Mouse (Mus musculus): ENCODE results near the gene Cib2. TPM values are rescaled to one million over a fixed set of nuclear protein-coding genes. Genes with fewer than 3 reads are reported as not detected.

Gene Cib2
- 1.4 to 3.6 TPM (median 2.5 TPM) in 4 replicates for total RNA-seq (2023; ENCODE audit: inconsistent age)

DNA sequence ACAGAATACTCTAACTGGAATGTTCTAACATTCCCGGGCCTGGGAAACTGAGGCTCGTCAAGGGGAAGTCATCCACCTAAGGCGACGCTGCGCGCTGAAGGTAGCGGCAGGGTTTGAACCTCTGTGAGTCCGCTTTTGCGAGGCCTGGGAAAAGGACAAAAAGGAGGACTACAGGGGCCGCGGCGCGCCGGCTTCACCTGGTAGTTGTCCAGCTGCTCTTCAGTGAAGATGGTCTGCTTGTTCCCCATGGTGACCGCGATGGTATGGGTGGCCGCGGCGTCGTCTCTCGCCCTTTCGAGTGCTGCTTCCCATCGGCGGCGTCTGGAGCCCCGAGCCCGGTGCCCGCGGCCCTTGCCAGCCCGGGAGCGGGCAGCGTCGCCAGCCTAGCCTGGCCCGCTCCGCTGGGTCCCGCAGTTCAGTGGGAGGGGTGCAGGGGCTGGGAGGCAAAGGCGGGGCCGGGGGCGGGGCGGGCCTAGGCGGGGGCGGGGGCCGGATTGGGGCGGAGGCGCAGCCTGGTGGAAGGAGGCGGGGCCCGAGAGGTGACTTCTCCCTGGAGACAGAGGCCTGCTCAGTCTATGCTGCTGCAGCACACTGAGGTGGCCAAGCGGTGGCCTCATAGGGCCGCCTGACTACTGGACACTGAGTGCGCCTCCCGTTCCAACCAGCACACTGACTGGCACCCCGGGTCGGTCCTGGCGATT, at the start of gene Cib2:
Gene Cib2, minus strand, starts transcription at position 448 of the 701 bp plus-strand sequence.

DNA sequence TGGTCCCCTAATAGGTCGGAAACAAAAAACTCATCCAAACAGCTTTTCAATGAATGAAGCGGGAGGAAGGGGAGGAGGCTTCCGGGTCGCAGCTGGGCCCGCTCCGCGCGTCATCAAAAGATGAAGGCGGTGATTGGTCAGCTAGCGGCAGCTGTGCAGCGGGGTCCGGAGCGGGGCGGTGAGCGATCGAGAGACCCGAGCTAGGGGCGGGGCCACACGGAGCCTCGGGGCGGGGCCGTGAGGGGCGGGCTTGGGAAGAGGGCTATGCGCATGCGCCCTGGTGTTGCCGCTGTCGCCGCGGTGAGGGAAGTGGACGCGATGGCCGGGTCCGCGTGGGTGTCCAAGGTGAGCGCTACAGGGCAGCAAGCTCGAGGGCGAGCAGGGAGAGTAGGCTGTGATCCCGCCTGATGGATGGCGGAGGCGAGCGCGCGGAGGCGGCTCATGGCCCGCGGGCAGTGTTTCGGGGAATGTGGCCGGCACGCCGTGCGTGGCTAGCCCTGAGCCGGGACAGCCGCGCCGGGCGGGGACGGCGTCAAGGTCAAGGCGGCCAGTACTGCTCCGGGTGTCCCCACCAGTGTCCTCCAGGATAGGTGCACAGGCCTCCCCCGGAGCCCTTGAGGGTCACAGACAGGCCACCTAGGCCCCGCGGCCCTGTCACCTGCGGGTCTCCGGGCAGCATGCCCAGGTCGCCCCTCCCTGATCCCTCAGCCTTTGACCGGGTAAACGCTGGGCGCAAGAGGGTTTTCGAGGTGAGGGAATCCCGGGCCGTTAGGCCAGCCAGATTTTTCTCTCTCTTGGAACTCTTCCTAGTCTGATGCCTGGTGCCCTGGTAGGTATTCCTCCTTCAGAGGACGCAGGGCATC, 26.4 kb upstream of the Cib2 start, which contains the start of gene Idh3a:
Gene Idh3a, plus strand, starts transcription at position 136 of the 863 bp plus-strand sequence.

DNA sequence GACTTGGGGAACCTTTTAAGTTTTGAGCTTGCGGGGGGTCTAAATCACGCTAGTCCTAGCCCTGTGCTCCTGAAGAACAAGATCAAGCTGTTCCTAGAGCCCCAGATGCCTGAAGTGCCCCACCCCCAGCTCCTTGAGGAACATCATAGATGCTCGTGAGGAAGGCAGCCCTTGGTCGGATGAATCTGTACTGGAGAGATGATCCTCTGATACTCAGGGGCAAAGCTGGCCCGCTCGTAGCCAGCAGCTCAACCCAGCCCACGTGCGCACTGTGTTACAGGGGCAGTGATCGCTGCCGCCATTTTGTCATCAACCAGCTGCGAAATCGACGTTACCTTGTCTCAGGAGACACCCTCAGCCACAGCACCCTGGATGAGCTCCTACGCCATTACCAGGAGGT, 21.3 kb downstream of the Cib2 start, which contains the start of gene Sh2d7:
Gene Sh2d7, plus strand, starts transcription at position 301 of the 400 bp plus-strand sequence.

DNA sequence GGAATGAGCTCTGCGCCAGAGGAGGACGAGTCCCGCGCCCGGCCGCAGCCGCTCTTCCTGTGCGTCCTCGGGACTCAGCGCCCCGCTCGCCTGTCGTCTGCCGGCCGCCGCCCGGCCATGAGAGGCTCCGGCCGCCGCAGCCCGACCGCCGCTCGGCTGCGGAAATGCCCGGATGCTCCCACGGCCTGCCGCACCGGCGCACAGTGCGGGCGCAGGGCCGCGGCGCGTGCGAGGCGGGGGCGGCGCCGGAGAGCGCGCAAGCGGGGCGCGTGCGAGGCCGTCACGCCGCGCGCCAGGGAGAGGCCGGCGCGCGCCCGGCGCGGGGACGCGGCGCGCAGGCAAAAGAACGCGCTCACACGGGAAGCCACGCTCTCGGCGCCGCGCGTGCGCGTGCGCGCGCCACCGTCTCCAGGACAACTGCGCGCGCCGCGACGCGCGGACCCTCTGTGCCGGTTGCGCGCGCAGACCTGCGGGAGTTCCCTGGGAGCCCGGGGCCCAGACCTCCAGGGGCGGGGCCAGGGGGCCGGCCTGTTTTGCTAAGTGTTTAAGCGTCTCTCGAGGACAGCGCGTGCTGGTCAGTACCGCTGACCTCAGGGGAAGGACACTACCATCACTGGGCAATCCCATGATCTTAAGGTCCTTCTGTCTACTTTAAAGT, 58.4 kb downstream of the Cib2 start, which contains the start of gene Dmxl2:
Gene Dmxl2, minus strand, starts transcription at position 174 of the 658 bp plus-strand sequence.

Other genes starting within 250 kb of the Cib2 start
- 0.36 to 1.9 TPM (median 0.91 TPM) in 4 replicates for gene Dmxl2, start 58.6 kb downstream of the Cib2 start, total RNA-seq (2023; ENCODE audit: inconsistent age)
- gene Sh2d7, start 21.2 kb downstream of the Cib2 start, total RNA-seq (2023; ENCODE audit: inconsistent age): not detected in 4 replicates
- gene Idh3a, start 26.1 kb upstream of the Cib2 start, total RNA-seq (2023; ENCODE audit: inconsistent age): 38.5 to 41.4 TPM (median 40.7 TPM) in 4 replicates
- 0.30 TPM in 1 of 4 replicates, not detected in the others for gene Acsbg1, start 101.7 kb upstream of the Cib2 start, total RNA-seq (2023; ENCODE audit: inconsistent age)
- 0.96 to 2.3 TPM (median 1.8 TPM) in 4 replicates for gene Dnaja4, start 138.7 kb upstream of the Cib2 start, total RNA-seq (2023; ENCODE audit: inconsistent age)
- 58.8 to 66.4 TPM (median 63.2 TPM) in 4 replicates for gene Wdr61, start 174.3 kb upstream of the Cib2 start, total RNA-seq (2023; ENCODE audit: inconsistent age)
- gene Crabp1, start 204.5 kb upstream of the Cib2 start, total RNA-seq (2023; ENCODE audit: inconsistent age): not detected in 4 replicates